Mouse (Mus musculus) gastrocnemius, adult 8-10 months (tissue): ENCODE results near the gene Stn1. TPM values are rescaled to one million over a fixed set of nuclear protein-coding genes. Genes with fewer than 3 reads are reported as not detected.

Experiments used
- DNase-seq, 2 experiments: peaks; one replicate each; pipeline ENCODE4 v3.0.0; 2022; ENCODE audit warnings: low spot score in 2 of 2
- total RNA-seq, 4 experiments: library from RNA; stranded (reverse); gene quantifications; 2 replicates each; pipeline ENCODE4 v1.2.4; 2022

Stn1 gene
- total RNA-seq, 4 experiments from 2014 or later: 3.3 to 4.2 (median 4.0) TPM

DNA sequence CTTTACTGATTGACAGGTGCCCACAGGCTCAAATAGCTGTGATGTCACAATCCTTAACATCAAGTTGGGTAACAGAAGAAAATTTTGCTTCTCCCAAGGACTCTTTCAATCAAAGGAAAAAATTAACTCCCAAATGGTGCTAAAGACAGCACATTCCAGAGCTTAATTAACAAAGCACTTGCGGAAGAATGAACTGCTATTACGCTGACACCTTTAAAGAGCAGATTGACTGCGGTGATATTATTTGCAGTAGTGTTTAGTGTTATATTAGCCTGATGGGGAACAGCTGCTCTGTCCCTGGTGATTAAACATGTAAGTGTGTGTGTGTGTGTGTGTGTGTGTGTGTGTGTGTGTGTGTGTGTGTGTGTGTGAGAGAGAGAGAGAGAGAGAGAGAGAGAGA lies 7.7 kb upstream of the Stn1 start:
- no peak for DNase-seq

GRCm38 (mm10) chr19:47542441-47542840 lies 5.1 kb upstream of the Stn1 start:
- DNase-seq: no peak

DNA sequence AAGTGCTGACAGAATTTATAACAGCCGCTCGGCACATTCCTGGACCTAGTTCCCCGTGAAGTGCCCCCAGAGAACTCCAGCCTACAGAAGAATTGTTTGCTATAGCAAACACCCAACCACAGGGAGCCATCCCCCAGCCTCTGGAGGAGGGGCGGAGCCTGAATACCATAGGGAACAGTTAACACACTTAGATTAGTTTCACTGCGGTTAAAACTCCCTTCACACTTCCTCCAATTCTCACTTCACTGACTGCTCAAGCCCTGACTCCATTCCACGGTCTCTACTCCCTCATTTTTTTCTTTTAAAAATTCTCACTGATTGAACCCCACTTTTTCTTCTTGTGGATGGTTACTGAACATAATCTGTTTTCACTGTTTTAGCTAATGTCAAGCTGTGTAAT lies 1.5 kb upstream of the Stn1 start:
- no peak for DNase-seq

DNA sequence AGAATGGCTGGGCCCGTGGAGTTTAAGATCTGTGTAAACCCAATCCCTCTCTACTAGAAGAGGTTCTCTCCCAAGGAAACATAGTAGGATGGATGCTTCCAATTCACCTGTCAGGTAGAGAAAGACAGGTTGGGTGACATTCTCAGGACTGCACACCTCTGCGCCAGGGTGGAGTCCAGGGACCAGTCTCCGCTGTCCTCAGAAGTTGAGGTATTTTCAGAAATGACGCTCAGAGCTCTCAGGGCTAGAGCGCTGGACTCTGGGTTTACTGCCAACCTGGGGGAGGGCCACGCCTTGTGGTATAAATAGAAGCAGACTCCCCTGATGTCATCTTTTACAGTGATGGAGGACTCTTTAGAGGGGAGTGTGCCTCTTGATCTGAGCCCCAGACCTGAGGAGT lies 572 bp upstream of the Stn1 start:
- peak in 1 of 2 experiments; percentile 26 for DNase-seq

DNA sequence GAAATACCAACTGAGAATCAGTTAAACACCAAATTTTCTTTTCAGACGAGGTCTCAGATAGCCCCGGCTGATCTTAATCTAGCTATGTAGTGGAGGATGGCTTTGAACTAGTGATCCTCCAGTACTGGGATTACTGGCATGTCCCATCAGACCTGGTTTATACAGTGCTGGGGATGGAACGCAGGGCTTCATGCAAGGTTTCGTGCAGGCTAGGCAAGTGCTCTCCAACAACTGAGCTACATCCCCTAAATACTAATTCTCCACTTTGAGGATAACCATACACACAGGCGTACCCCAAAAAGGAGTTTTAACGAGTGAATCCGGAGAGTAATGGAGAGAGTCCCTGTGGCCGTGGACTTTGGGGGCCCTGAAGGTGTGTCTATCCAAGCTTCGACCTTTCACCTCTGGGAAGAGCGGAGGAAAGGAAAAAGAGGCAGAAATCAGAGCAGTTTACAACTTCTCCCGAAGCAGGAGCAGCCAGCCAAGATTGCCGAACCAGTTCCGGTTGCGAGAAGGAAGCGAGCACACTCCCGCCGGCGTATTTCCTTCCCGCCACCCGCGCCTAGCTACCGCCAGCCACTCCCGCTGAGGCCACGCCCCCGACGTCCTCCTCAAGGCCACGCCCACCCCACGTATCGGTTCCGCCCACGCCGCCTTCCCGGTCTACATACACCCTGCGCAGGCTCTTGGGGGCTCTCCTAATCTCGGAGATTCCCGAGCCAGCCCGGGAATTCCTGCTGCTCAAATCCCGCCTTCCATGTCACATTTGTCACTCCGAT lies 597 bp downstream of the Stn1 start:
- peak; percentile 98 to 99 for DNase-seq

- DNase-seq: no peak
These were observed 3.2 kb downstream of the Stn1 start for GRCm38 (mm10) chr19:47534131-47534530.

DNA sequence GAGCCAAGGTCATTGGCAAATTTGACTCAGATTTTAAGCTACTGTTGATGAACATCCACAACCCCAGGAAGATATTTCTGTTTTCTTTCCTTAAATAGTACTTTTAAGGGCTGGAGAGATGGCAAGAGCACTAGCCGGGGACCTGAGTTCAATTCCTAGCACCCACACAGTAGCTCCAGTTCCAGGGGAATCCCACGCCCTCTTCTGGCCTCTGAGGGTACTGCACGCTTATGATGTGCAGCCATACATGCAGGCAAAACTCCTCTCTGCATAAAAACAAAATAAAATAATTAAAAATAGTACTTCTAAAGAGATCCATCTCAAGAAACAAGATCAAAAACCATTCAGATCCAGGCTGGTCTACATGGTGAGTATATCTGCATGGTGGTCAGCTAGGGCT lies 4.9 kb downstream of the Stn1 start:
- DNase-seq: no peak

DNA sequence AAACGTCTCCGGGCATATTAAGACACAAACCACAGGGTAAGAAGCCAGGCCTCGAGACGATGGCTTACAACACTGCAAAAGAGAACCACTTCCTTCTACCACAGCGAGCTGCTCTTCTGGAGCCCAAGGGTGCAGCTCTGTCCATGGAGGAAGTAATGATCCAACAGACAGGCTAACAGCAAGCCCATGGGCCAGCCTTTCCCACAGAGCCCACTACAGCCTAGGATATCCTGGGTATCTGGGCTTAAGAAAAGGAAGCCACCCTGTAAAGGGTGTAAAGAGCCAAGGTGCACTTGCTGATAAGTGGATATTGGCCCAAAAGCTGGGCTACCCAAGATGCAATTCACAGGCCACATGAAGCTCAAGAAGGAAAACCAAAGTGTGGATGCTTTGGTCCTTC lies 6.0 kb downstream of the Stn1 start:
- no peak for DNase-seq

DNA sequence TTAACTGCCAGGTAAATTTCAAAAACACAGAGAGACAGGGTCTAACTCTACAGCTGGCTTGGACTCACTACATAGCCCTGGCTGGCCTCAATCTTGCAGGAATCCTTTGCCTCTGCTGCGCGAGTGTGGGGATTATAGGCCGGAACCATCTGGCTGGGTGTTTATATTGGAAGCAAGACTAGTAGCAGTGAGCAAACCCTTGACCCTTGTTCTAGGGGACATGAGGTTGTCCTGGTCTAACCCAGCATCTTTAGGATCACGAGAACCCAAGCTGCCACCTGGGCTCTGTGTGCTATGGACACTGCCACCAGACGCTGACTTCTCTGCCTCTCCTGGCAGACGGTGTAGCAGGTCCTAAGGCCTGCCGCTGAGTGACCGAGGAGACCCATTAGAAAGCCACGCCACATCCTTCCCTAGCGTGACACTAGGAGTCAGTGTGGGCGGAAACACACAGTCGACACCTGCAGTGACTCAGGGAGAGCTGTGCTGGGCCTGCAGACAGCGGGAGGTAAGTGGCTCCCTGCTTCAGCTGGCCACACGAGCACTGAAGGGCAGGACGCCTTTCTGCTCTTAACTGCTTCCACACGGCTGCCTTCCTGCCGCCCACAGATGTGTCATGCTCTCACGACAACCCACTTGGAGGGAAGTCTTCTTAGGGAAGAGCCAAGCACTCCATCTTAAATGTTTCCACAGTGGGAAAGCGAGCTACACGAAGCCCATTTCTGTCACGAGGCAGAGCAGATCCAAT lies 10.9 kb downstream of the Stn1 start:
- no peak for DNase-seq

- no peak for DNase-seq
These were observed 12.4 kb downstream of the Stn1 start for GRCm38 (mm10) chr19:47524905-47525304.

- DNase-seq: no peak
These were observed 15.9 kb downstream of the Stn1 start for GRCm38 (mm10) chr19:47521403-47521802.

- no peak for DNase-seq
These were observed 18.0 kb downstream of the Stn1 start for GRCm38 (mm10) chr19:47519163-47519893.

DNA sequence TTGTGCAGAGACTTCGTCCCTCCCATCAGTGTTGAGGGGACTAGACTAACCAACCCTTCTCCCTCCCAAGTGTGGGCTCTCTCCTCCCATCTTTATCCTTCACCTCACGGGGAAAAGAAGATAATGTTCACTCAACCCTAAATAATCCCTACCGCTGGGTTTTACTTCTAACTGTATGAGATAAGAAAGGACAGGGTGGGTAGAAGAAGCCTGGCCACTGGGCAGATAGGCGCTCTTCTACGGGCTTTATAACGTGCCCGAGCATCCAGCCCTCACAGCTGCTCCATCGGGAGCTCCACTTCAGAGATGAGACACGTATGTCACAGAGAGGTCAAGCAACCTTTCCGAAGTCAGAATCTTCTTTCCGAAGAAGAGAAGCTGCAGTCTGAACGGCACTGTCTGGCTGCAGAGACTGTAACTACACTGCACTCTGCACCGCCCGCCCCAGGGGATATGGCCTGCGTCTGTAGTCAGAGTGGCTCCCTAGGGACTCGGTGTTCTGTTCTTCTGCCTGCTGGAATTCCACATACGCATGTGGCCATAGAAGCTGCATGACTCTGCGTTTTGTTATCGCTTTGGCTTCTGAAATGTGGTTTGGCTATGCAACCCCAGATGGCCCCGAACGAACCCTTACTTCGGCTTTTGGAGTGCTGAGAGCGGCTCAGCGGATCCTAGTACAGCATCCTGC lies 18.7 kb downstream of the Stn1 start:
- DNase-seq: no peak

DNA sequence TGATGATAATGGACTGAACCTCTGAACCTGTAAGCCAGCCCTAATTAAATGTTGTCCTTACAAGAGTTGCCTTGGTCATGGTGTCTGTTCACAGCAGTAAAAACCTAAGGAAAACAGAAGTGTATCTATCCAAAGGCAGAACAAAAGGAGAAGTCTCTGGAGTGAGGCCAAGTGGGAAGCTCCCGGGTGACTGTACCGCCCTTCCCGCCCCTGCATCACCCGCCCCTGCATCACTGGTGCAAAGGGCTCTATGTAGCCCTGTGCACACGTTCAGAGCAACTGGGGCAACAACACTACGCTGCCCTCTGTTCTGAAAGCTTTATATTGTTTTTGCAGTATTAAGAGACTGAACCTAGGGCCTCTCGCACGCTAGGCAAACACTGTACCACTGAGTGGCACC lies 19.7 kb downstream of the Stn1 start:
- DNase-seq: no peak

DNA sequence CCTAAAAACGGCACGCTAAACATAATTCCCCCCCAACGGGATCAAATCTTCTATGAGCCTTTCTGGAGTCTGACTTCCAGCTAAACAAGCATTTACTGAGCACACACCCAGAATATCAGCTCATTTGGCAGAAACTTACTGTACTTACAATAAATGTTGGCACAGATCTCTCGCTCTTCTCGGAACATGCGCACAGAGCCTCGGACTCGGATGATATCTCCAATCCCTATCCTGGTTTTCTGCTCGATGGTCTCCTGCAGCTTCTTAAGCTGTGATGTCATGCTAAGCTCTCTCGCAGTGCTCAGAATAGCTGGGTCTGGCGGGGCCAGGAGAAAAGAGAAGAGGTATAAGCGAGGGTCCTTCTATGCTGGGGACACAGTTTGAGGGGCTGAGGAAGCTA lies 20.4 kb downstream of the Stn1 start:
- DNase-seq: no peak

DNA sequence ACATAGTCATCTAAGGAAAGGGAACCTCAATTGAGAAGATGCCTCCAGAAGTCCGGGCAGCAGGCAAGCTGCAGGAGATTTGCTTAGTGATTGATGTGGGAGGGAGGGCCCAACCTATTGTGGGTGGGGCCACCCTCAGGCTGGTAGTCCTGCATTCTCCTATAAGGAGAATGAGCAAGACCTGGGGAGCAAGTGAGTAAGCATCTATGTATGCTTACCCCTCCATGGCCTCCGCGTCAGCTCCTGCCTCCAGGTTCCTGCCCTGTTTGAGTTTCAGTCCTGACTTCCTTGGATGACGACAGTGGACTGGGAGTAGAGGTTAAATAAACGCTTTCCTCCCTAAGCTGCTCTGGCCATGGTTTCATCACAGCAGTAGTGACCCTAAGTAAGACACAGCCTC lies 22.2 kb downstream of the Stn1 start:
- DNase-seq: no peak

DNA sequence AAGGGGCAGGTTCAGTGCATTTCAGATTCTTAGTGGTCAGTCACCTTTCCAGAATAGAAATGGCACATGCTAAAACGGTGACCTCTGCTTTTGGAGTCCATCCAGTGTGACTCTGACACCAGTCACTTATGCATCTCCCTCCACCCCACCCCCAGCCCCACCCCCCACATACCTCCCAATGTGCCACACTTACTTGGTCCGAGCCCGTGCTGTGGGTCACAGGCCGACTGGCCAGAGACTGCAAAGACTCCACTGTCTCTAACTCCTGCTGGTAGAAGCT lies 23.7 kb downstream of the Stn1 start:
- no peak for DNase-seq

DNA sequence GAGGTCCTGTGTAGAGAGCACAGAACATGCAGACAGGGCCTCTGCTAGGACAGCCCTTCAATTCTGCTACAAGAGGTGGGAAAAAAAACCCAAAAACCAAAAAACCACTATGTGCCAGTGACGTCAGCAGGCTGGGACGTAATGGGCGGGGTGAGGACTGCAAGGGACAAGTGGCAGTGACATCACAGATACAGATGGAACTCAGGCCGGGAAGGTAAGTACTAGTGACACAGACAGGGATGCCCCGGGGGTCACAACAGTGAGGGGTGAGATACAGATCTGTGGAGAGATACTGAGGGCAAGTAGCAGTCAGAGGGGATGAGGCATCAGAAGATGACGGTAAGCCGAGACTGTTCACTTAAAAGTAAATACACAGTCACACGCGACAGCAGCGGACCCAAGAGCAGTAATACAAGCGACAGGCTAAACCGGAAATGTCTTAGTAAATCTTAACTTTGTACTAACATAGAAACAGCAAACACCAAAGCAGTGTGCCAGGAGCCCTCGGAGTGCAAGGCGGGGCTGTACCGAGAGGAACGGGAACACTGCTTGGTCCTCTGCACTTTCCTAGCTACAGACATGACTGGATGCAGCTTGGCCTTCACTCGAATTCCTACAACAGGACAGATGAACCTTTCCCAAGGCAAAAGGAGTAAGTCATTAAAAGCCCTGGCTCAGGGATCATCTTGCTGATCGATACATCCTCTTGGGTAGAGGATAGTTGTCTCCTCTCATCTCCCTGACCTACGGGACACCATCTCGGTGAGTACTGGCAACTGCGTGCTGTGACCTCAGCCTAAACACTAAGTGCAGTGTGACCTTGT lies 24.3 kb downstream of the Stn1 start:
- DNase-seq: no peak

DNA sequence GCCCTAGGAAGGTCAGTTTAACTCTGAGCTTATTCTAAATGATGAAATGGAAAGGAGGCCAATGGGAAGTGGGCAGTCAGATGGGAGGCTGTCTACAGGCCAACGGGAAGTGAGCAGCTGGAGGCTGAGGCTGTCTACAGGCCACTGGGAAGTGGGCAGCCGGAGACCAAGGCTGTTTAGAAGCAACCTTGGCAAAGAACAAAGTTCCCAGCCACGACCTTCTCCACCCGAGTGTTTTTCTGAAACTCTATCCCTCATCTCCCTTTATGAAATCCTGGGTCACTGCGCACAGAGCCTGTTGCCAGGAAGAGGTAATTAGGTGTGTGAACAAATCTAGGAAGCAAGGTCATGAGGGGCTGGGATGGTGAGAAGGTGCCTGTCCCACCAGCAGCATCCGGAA lies 25.3 kb downstream of the Stn1 start:
- DNase-seq: no peak

GRCm38 (mm10) chr19:47511294-47511675 lies 26.0 kb downstream of the Stn1 start:
- DNase-seq: no peak
